In genomic region chr17:24502208-24502607, GRCm38 (mm10) we compare ENCODE assay signal across 15 mouse cellular contexts. TPM values are rescaled to one million over a fixed set of nuclear protein-coding genes. Genes with fewer than 3 reads are reported as not detected.
DNase-seq lines count a peak whose midpoint lies in the region; ATAC-seq and TF ChIP-seq lines count a peak whose summit lies in the region.
"Had no signal": no experiment of that assay in that cellular context is flagged by ENCODE, and none has a peak within 500 bp of the region (broad histone marks: within the 10 kb centered on the region; RNA-seq: fewer than 3 reads in every experiment).

No protein-coding gene starts in this region.

- peak; percentile 51 for TF ChIP-seq CTCF in hindbrain, postnatal 0 days (IDR thresholded peaks at IDR 0.05; ENCODE audit: low read depth)
- peak; percentile 40 for TF ChIP-seq CTCF in midbrain, postnatal 0 days (IDR thresholded peaks at IDR 0.05)
- TF ChIP-seq CTCF in bone marrow, adult 2 months (IDR thresholded peaks at IDR 0.05; ENCODE audit: control insufficient read depth, insufficient read depth, low read length) = peak; percentile 30; the same call in 1 of the 2 replicates

- H3K4me1 ChIP-seq in hindbrain, postnatal 0 days (ENCODE audit: insufficient read depth, low read length) = 0 out of 2 replicates have a peak, but pooled peaks cover 2% of the 10 kb centered on the region
- peaks cover 3% of the 10 kb centered on the region; the same call in 1 of the 2 replicates for H3K4me1 ChIP-seq in hindbrain, embryonic 16.5 days (ENCODE audit: control insufficient read depth, insufficient read depth, low read depth, low read length)
- no peaks in the 10 kb centered on the region for H3K4me1 ChIP-seq in midbrain, postnatal 0 days (ENCODE audit: insufficient read depth, low read length)
- no peaks in the 10 kb centered on the region for H3K4me1 ChIP-seq in midbrain, embryonic 11.5 days (ENCODE audit: control insufficient read depth, insufficient read depth, low read length)
- H3K4me1 ChIP-seq in bone marrow, adult 2 months (ENCODE audit: control insufficient read depth, insufficient read depth, low read length) = peaks cover 2% of the 10 kb centered on the region; the same call in 1 of the 2 replicates

- H3K27me3 ChIP-seq in hindbrain, postnatal 0 days (ENCODE audit: insufficient read depth, low read length) = no peaks in the 10 kb centered on the region
- H3K27me3 ChIP-seq in hindbrain, embryonic 16.5 days (replicated peaks; ENCODE audit: control insufficient read depth, insufficient read depth, low read length) = no peaks in the 10 kb centered on the region
- H3K27me3 ChIP-seq in midbrain, postnatal 0 days (ENCODE audit: insufficient read depth, low read length) = no peaks in the 10 kb centered on the region
- no peaks in the 10 kb centered on the region for H3K27me3 ChIP-seq in midbrain, embryonic 11.5 days (ENCODE audit: control insufficient read depth, insufficient read depth, low read length)
- H3K27me3 ChIP-seq: kidney, embryonic 15.5 days had no signal

- 42% methylated on average over 11 of the region's 11 CpGs for WGBS in hindbrain, postnatal 0 days
- WGBS in hindbrain, embryonic 16.5 days = 49% methylated on average over 11 of the region's 11 CpGs
- 24% methylated on average over 11 of the region's 11 CpGs for WGBS in midbrain, postnatal 0 days
- WGBS in midbrain, embryonic 11.5 days = 30% methylated on average over 11 of the region's 11 CpGs
- 63% methylated on average over 11 of the region's 11 CpGs for WGBS in bone marrow, adult 2 months

- no peak overlapping the region for H3K4me3 ChIP-seq in hindbrain, postnatal 0 days (ENCODE audit: low read length)
- H3K4me3 ChIP-seq in hindbrain, embryonic 16.5 days (ENCODE audit: low read length) = no peak overlapping the region
- H3K4me3 ChIP-seq in midbrain, postnatal 0 days (ENCODE audit: low read depth, low read length) = no peak overlapping the region
- no peak overlapping the region for H3K4me3 ChIP-seq in midbrain, embryonic 11.5 days (ENCODE audit: low read depth, low read length)
- no peak overlapping the region for H3K4me3 ChIP-seq in bone marrow, adult 2 months (replicated peaks; ENCODE audit: control insufficient read depth, low read depth, low read length)
- H3K4me3 ChIP-seq: embryonic facial prominence, embryonic 13.5 days; kidney, embryonic 15.5 days had no signal

- H3K27ac ChIP-seq in hindbrain, postnatal 0 days = no peak overlapping the region
- H3K27ac ChIP-seq in hindbrain, embryonic 16.5 days (ENCODE audit: low read depth, low read length) = no peak overlapping the region
- H3K27ac ChIP-seq in midbrain, postnatal 0 days (ENCODE audit: low read depth, low read length) = no peak overlapping the region
- H3K27ac ChIP-seq in midbrain, embryonic 11.5 days (ENCODE audit: low read depth, low read length) = no peak overlapping the region
- H3K27ac ChIP-seq in bone marrow, adult 2 months (ENCODE audit: control insufficient read depth, insufficient read depth, low read depth, low read length, poor library complexity) = no peak overlapping the region
- H3K27ac ChIP-seq: embryonic facial prominence, embryonic 13.5 days; kidney, embryonic 15.5 days had no signal

- no peak for ATAC-seq in hindbrain, postnatal 0 days
- ATAC-seq in hindbrain, embryonic 16.5 days = no peak
- no peak for ATAC-seq in midbrain, postnatal 0 days (ENCODE audit: low FRiP score)
- no peak for ATAC-seq in midbrain, embryonic 11.5 days (ENCODE audit: low FRiP score)
- no peak for ATAC-seq in cerebellum, adult (ENCODE audit: insufficient number of reproducible peaks, low FRiP score, low TSS enrichment)

- peaks cover 75% of the 10 kb centered on the region for H3K36me3 ChIP-seq in hindbrain, postnatal 0 days (ENCODE audit: insufficient read depth, low read length)
- H3K36me3 ChIP-seq in hindbrain, embryonic 16.5 days (ENCODE audit: control insufficient read depth, insufficient read depth, low read length) = peaks cover 70% of the 10 kb centered on the region
- H3K36me3 ChIP-seq in midbrain, postnatal 0 days (ENCODE audit: insufficient read depth, low read length) = peaks cover 89% of the 10 kb centered on the region
- peaks cover 3% of the 10 kb centered on the region for H3K36me3 ChIP-seq in midbrain, embryonic 11.5 days (ENCODE audit: control insufficient read depth, insufficient read depth, low read length)
- H3K36me3 ChIP-seq: kidney, embryonic 15.5 days had no signal

- H3K9ac ChIP-seq in hindbrain, postnatal 0 days (replicated peaks; ENCODE audit: low read length) = no peak overlapping the region
- H3K9ac ChIP-seq in hindbrain, embryonic 16.5 days (ENCODE audit: low read depth, low read length) = no peak overlapping the region
- H3K9ac ChIP-seq in midbrain, postnatal 0 days (replicated peaks; ENCODE audit: low read length, poor library complexity, severe bottlenecking) = no peak overlapping the region
- no peak overlapping the region for H3K9ac ChIP-seq in midbrain, embryonic 11.5 days (ENCODE audit: low read length)
- H3K9ac ChIP-seq: embryonic facial prominence, embryonic 13.5 days; kidney, embryonic 15.5 days had no signal

- no peak for DNase-seq in hindbrain, postnatal 0 days (ENCODE audit: low spot score)
- no peak for DNase-seq in midbrain, postnatal 0 days (ENCODE audit: low spot score)
- DNase-seq in midbrain, embryonic 11.5 days (ENCODE audit: low spot score, missing footprints) = no peak
- peak; percentile 62 for DNase-seq in retina, postnatal 7 days (ENCODE audit: low read depth, low spot score)
- DNase-seq: lung, adult 18-20 months; midbrain, embryonic 14.5 days; spleen, adult 18-20 months; thymus, adult 2 months had no signal

- no peak for TF ChIP-seq POLR2A in bone marrow, adult 2 months (IDR thresholded peaks at IDR 0.05; ENCODE audit: borderline replicate concordance, control insufficient read depth, low read depth, low read length)

- H3K4me2 ChIP-seq in hindbrain, postnatal 0 days (ENCODE audit: low read depth, low read length) = no peak overlapping the region
- H3K4me2 ChIP-seq in hindbrain, embryonic 16.5 days (ENCODE audit: low read length) = no peak overlapping the region
- H3K4me2 ChIP-seq in midbrain, postnatal 0 days (ENCODE audit: low read depth, low read length, poor library complexity, severe bottlenecking) = no peak overlapping the region
- H3K4me2 ChIP-seq in midbrain, embryonic 11.5 days = no peak overlapping the region
- H3K4me2 ChIP-seq: embryonic facial prominence, embryonic 13.5 days; kidney, embryonic 15.5 days had no signal

- H3K9me3 ChIP-seq in hindbrain, postnatal 0 days (ENCODE audit: low read length) = no peaks in the 10 kb centered on the region
- no peaks in the 10 kb centered on the region for H3K9me3 ChIP-seq in hindbrain, embryonic 16.5 days (ENCODE audit: control insufficient read depth, low read length)
- no peaks in the 10 kb centered on the region for H3K9me3 ChIP-seq in midbrain, postnatal 0 days (ENCODE audit: low read length)
- H3K9me3 ChIP-seq in midbrain, embryonic 11.5 days (ENCODE audit: control insufficient read depth, low read length) = no peaks in the 10 kb centered on the region
- H3K9me3 ChIP-seq: embryonic facial prominence, embryonic 13.5 days; G1E; kidney, embryonic 15.5 days had no signal

RNA-seq across cellular contexts. Expression of gene Caskin1, which starts 13.8 kb away (rescaled TPM):
- total RNA-seq in hindbrain, postnatal 0 days (2014; rRNA removed) = 152 and 163 TPM in 2 replicates
- 42.1 and 43.7 TPM in 2 replicates for polyA plus RNA-seq in hindbrain, postnatal 0 days (2015; fragmentation: Nextera tagmentation; extraction: Ambion mirVana)
- polyA plus RNA-seq in hindbrain, embryonic 16.5 days (2015; fragmentation: Nextera tagmentation; extraction: Ambion mirVana) = 43.6 and 44.6 TPM in 2 replicates
- 151 and 153 TPM in 2 replicates for total RNA-seq in midbrain, postnatal 0 days (2014; rRNA removed)
- 43.9 and 47.5 TPM in 2 replicates for polyA plus RNA-seq in midbrain, postnatal 0 days (2015; fragmentation: Nextera tagmentation; extraction: Ambion mirVana)
- polyA plus RNA-seq in midbrain, embryonic 11.5 days (2014; fragmentation: Nextera tagmentation; extraction: Ambion mirVana) = 5.5 and 6.2 TPM in 2 replicates
- polyA plus RNA-seq in bone marrow, adult 2 months (2011; ENCODE audit: insufficient read depth, insufficient read length, low replicate concordance, missing spikeins) = not detected in 2 replicates
- total RNA-seq: hematopoietic stem cell, adult 5-6 weeks had no signal
- polyA plus RNA-seq: G1E had no signal

RNA-seq across cellular contexts. Expression of gene Mlst8, which starts 23.3 kb away (rescaled TPM):
- 45.9 and 55.3 TPM in 2 replicates for total RNA-seq in hindbrain, postnatal 0 days (2014; rRNA removed)
- polyA plus RNA-seq in hindbrain, postnatal 0 days (2015; fragmentation: Nextera tagmentation; extraction: Ambion mirVana) = 26.3 and 26.4 TPM in 2 replicates
- polyA plus RNA-seq in hindbrain, embryonic 16.5 days (2015; fragmentation: Nextera tagmentation; extraction: Ambion mirVana) = 36.2 and 39.3 TPM in 2 replicates
- 51.8 and 60.8 TPM in 2 replicates for total RNA-seq in midbrain, postnatal 0 days (2014; rRNA removed)
- polyA plus RNA-seq in midbrain, postnatal 0 days (2015; fragmentation: Nextera tagmentation; extraction: Ambion mirVana) = 28.4 and 29.5 TPM in 2 replicates
- 28.9 and 30.3 TPM in 2 replicates for polyA plus RNA-seq in midbrain, embryonic 11.5 days (2014; fragmentation: Nextera tagmentation; extraction: Ambion mirVana)
- polyA plus RNA-seq in bone marrow, adult 2 months (2011; ENCODE audit: insufficient read depth, insufficient read length, low replicate concordance, missing spikeins) = 9.8 and 22.9 TPM in 2 replicates

RNA-seq across cellular contexts. Expression of gene Traf7, which starts 25.5 kb away (rescaled TPM):
- 159 and 165 TPM in 2 replicates for total RNA-seq in hindbrain, postnatal 0 days (2014; rRNA removed)
- polyA plus RNA-seq in hindbrain, postnatal 0 days (2015; fragmentation: Nextera tagmentation; extraction: Ambion mirVana) = 64.0 and 66.1 TPM in 2 replicates
- polyA plus RNA-seq in hindbrain, embryonic 16.5 days (2015; fragmentation: Nextera tagmentation; extraction: Ambion mirVana) = 85.9 and 94.2 TPM in 2 replicates
- 175 and 179 TPM in 2 replicates for total RNA-seq in midbrain, postnatal 0 days (2014; rRNA removed)
- polyA plus RNA-seq in midbrain, postnatal 0 days (2015; fragmentation: Nextera tagmentation; extraction: Ambion mirVana) = 71.4 and 73.6 TPM in 2 replicates
- 67.1 and 80.8 TPM in 2 replicates for polyA plus RNA-seq in midbrain, embryonic 11.5 days (2014; fragmentation: Nextera tagmentation; extraction: Ambion mirVana)
- polyA plus RNA-seq in bone marrow, adult 2 months (2011; ENCODE audit: insufficient read depth, insufficient read length, low replicate concordance, missing spikeins) = 79.2 and 108 TPM in 2 replicates

RNA-seq across cellular contexts. Expression of gene Bricd5, which starts 28.5 kb away (rescaled TPM):
- 0.47 and 4.0 TPM in 2 replicates for total RNA-seq in hindbrain, postnatal 0 days (2014; rRNA removed)
- polyA plus RNA-seq in hindbrain, postnatal 0 days (2015; fragmentation: Nextera tagmentation; extraction: Ambion mirVana) = 1.3 and 1.4 TPM in 2 replicates
- polyA plus RNA-seq in hindbrain, embryonic 16.5 days (2015; fragmentation: Nextera tagmentation; extraction: Ambion mirVana) = 0.65 and 1.2 TPM in 2 replicates
- total RNA-seq in midbrain, postnatal 0 days (2014; rRNA removed) = 0.57 TPM in 1 of 2 replicates, not detected in the other
- 0.83 and 0.95 TPM in 2 replicates for polyA plus RNA-seq in midbrain, postnatal 0 days (2015; fragmentation: Nextera tagmentation; extraction: Ambion mirVana)
- polyA plus RNA-seq in midbrain, embryonic 11.5 days (2014; fragmentation: Nextera tagmentation; extraction: Ambion mirVana) = 0.32 TPM in 1 of 2 replicates, not detected in the other
- polyA plus RNA-seq in bone marrow, adult 2 months (2011; ENCODE audit: insufficient read depth, insufficient read length, low replicate concordance, missing spikeins) = 3.3 TPM in 1 of 2 replicates, not detected in the other
- polyA plus RNA-seq: embryonic facial prominence, embryonic 13.5 days; midbrain, embryonic 14.5 days had no signal

RNA-seq across cellular contexts. Expression of gene Rab26, which starts 31.8 kb away (rescaled TPM):
- total RNA-seq in hindbrain, postnatal 0 days (2014; rRNA removed) = 2.7 and 4.0 TPM in 2 replicates
- 10.6 and 14.7 TPM in 2 replicates for polyA plus RNA-seq in hindbrain, postnatal 0 days (2015; fragmentation: Nextera tagmentation; extraction: Ambion mirVana)
- polyA plus RNA-seq in hindbrain, embryonic 16.5 days (2015; fragmentation: Nextera tagmentation; extraction: Ambion mirVana) = 10.9 and 13.0 TPM in 2 replicates
- total RNA-seq in midbrain, postnatal 0 days (2014; rRNA removed) = 4.4 and 7.6 TPM in 2 replicates
- polyA plus RNA-seq in midbrain, postnatal 0 days (2015; fragmentation: Nextera tagmentation; extraction: Ambion mirVana) = 15.5 and 17.7 TPM in 2 replicates
- polyA plus RNA-seq in midbrain, embryonic 11.5 days (2014; fragmentation: Nextera tagmentation; extraction: Ambion mirVana) = 1.8 and 2.2 TPM in 2 replicates
- polyA plus RNA-seq in bone marrow, adult 2 months (2011; ENCODE audit: insufficient read depth, insufficient read length, low replicate concordance, missing spikeins) = not detected in 2 replicates
- total RNA-seq: hematopoietic stem cell, adult 5-6 weeks had no signal
